10 mouse cellular contexts compared by ENCODE assay signal in the genomic region with DNA sequence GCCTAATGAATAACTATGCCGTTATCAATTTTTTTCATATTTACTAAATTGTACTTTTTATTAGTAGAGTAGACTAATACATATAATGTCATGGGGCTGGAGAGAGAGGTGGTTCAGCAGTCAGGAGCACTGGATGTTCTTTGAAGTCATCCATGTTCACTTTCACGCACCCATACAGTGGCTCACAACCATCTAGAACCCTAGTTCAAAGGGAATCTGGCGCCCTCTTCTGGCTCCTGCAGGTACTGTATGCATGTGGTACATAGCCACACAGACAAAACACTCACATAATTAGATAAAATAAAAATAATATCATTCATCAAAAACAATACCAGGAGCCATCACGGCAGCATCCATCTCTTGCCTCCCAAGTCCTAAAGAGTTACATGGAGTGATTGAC. TPM values are rescaled to one million over a fixed set of nuclear protein-coding genes. Genes with fewer than 3 reads are reported as not detected.
DNase-seq lines count a peak whose midpoint lies in the region; TF ChIP-seq lines count a peak whose summit lies in the region.
"Had no signal": no experiment of that assay in that cellular context is flagged by ENCODE, and none has a peak within 500 bp of the region (broad histone marks: within the 10 kb centered on the region; RNA-seq: fewer than 3 reads in every experiment).

No protein-coding gene starts in this region.

- no peaks in the 10 kb centered on the region for H3K36me3 ChIP-seq in heart, adult 2 months (ENCODE audit: control insufficient read depth, insufficient read depth, low read length)
- H3K36me3 ChIP-seq in limb, embryonic 10.5 days: no peaks in the 10 kb centered on the region

- H3K9me3 ChIP-seq in limb, embryonic 10.5 days (replicated peaks): no peaks in the 10 kb centered on the region

- no peak for DNase-seq in heart, adult 2 months
- DNase-seq in heart, adult 18-20 months: no peak
- DNase-seq in right cerebral cortex, postnatal 4 days: peak; percentile 28
- no peak for DNase-seq in right cerebral cortex, postnatal 14 days
- DNase-seq in limb, embryonic 10.5 days (ENCODE audit: low spot score): peak; percentile 35
- DNase-seq in thymus, postnatal 36 days: peak; percentile 7 to 19
- no peak for DNase-seq in ovary, adult 18-20 months (ENCODE audit: low spot score)
- DNase-seq in cerebellum, adult 9-10 months: no peak
- DNase-seq: cerebellum, adult 8-10 months; lung, postnatal 14 days had no signal

- no peak overlapping the region for H3K27ac ChIP-seq in heart, adult 2 months
- H3K27ac ChIP-seq in limb, embryonic 10.5 days: no peak overlapping the region

- no peaks in the 10 kb centered on the region for H3K27me3 ChIP-seq in heart, adult 2 months (ENCODE audit: control insufficient read depth, insufficient read depth, low read length)
- no peaks in the 10 kb centered on the region for H3K27me3 ChIP-seq in limb, embryonic 10.5 days (ENCODE audit: low read depth, poor library complexity, severe bottlenecking)

- intact Hi-C loops in heart, adult 2 months (cut with DNase I): no loop called here

- no peak for TF ChIP-seq POLR2A in heart, adult 2 months (IDR thresholded peaks at IDR 0.05; ENCODE audit: insufficient read depth, low read depth, low read length)

- H3K4me3 ChIP-seq in heart, adult 2 months: no peak overlapping the region
- H3K4me3 ChIP-seq in limb, embryonic 10.5 days: no peak overlapping the region

- TF ChIP-seq CTCF in heart, adult 2 months (IDR thresholded peaks at IDR 0.05): peak; percentile 40

- no peak overlapping the region for H3K9ac ChIP-seq in heart, adult 2 months (ENCODE audit: low read depth, low read length)

- no peaks in the 10 kb centered on the region for H3K4me1 ChIP-seq in heart, adult 2 months (ENCODE audit: control insufficient read depth, insufficient read depth, low read length)
- no peaks in the 10 kb centered on the region for H3K4me1 ChIP-seq in limb, embryonic 10.5 days

- no peaks in the 10 kb centered on the region for H3K79me2 ChIP-seq in heart, adult 2 months (replicated peaks; ENCODE audit: control insufficient read depth, insufficient read depth, low read length)

- WGBS in heart, adult 2 months: 72% methylated on average over 4 of the region's 4 CpGs
- WGBS in limb, embryonic 10.5 days: 79% methylated on average over 4 of the region's 4 CpGs

- no peak for TF ChIP-seq EP300 in heart, adult 2 months (IDR thresholded peaks at IDR 0.05; ENCODE audit: insufficient read depth, low read depth, low read length)

RNA-seq across cellular contexts. Expression of a gene that starts 36.0 kb away (rescaled TPM):
- total RNA-seq in heart, adult 2 months (2021): 1 to 10 TPM; 8.4 to 9.6 TPM
- polyA plus RNA-seq in heart, adult 2 months (2012; rRNA removed): 1.6 and 3.5 TPM in 2 replicates
- 1 to 10 TPM; 9.2 to 9.7 TPM for total RNA-seq in heart, adult 18-20 months (2021)
- polyA plus RNA-seq in limb, embryonic 10.5 days (2016; fragmentation: Nextera tagmentation; extraction: Ambion mirVana): 11.5 and 12.6 TPM in 2 replicates

RNA-seq across cellular contexts. Expression of a gene that starts 54.3 kb away (rescaled TPM):
- total RNA-seq in heart, adult 2 months (2021): under 1 TPM; 0.36 to 0.65 TPM
- 0.43 and 0.85 TPM in 2 replicates for polyA plus RNA-seq in heart, adult 2 months (2012; rRNA removed)
- under 1 TPM; 0.67 to 0.79 TPM for total RNA-seq in heart, adult 18-20 months (2021)
- polyA plus RNA-seq in limb, embryonic 10.5 days (2016; fragmentation: Nextera tagmentation; extraction: Ambion mirVana): 106 and 125 TPM in 2 replicates

Comparison
In these comparisons a context has a peak if more than half of its experiments do, and no peak if none do; other contexts are left out.
1. DNase-seq: peak in right cerebral cortex, postnatal 4 days (single experiment), limb, embryonic 10.5 days (single experiment) and thymus, postnatal 36 days (2 of 2); none in heart, adult 2 months (0 of 2), heart, adult 18-20 months (0 of 2), right cerebral cortex, postnatal 14 days (single experiment), ovary, adult 18-20 months (single experiment) and cerebellum, adult 9-10 months (single experiment).